Comparison of ENCODE assay signal across 17 mouse cellular contexts in genomic region chr14:121592890-121593289, GRCm38 (mm10).
DNase-seq lines count a peak whose midpoint lies in the region; ATAC-seq and TF ChIP-seq lines count a peak whose summit lies in the region.
"Had no signal": no experiment of that assay in that cellular context is flagged by ENCODE, and none has a peak within 500 bp of the region (broad histone marks: within the 10 kb centered on the region; RNA-seq: fewer than 3 reads in every experiment).

No protein-coding gene starts in this region.

- H3K27ac ChIP-seq in embryonic facial prominence, embryonic 14.5 days (replicated peaks; ENCODE audit: low read depth, low read length) = 0 out of 2 replicates have a peak overlapping the region, but pooled peaks have one; percentile 28
- no peak overlapping the region for H3K27ac ChIP-seq in embryonic facial prominence, embryonic 10.5 days (replicated peaks)
- peak overlapping the region; percentile 86 for H3K27ac ChIP-seq in intestine, embryonic 14.5 days (ENCODE audit: low read depth)
- no peak overlapping the region for H3K27ac ChIP-seq in intestine, postnatal 0 days (ENCODE audit: low read depth, low read length)
- peak overlapping the region; percentile 62 for H3K27ac ChIP-seq in lung, embryonic 15.5 days
- H3K27ac ChIP-seq: forebrain, embryonic 12.5 days; left cerebral cortex, adult 2 months; limb, embryonic 13.5 days had no signal

- H3K9ac ChIP-seq in embryonic facial prominence, embryonic 14.5 days (ENCODE audit: low read depth, low read length) = no peak overlapping the region
- no peak overlapping the region for H3K9ac ChIP-seq in intestine, embryonic 14.5 days (ENCODE audit: low read length)
- no peak overlapping the region for H3K9ac ChIP-seq in intestine, postnatal 0 days (ENCODE audit: low read depth, low read length)
- no peak overlapping the region for H3K9ac ChIP-seq in lung, embryonic 15.5 days
- H3K9ac ChIP-seq: forebrain, embryonic 12.5 days; limb, embryonic 13.5 days; liver, postnatal 0 days had no signal

- ATAC-seq in embryonic facial prominence, embryonic 14.5 days (ENCODE audit: low read depth) = no peak
- no peak for ATAC-seq in intestine, embryonic 14.5 days (replicated peaks; ENCODE audit: low FRiP score, low TSS enrichment, low read depth)
- ATAC-seq in intestine, postnatal 0 days = no peak
- ATAC-seq in lung, embryonic 15.5 days (ENCODE audit: borderline replicate concordance, extremely low read depth, low FRiP score, low TSS enrichment) = peak; percentile 41; the same call in 1 of the 2 replicates
- ATAC-seq: inflammation-experienced regulatory T-cells, adult 6 months; liver, postnatal 0 days had no signal

- DNase-seq in embryonic facial prominence, embryonic 14.5 days (ENCODE audit: low spot score) = peak; percentile 31
- DNase-seq in embryonic facial prominence, embryonic 10.5 days (ENCODE audit: low spot score) = no peak
- DNase-seq in intestine, embryonic 14.5 days (ENCODE audit: low spot score) = no peak
- DNase-seq in lung, postnatal 36 days = no peak
- DNase-seq in brain, adult 2 months (ENCODE audit: low read depth, low spot score) = peak; percentile 66
- DNase-seq in adrenal gland, adult 18-20 months (ENCODE audit: low spot score in 2 of 2) = no peak
- DNase-seq: cerebellum, postnatal 36 days; liver, postnatal 0 days; right cerebral cortex, adult 18-20 months had no signal

- H3K4me3 ChIP-seq in embryonic facial prominence, embryonic 14.5 days (ENCODE audit: low read depth, low read length) = no peak overlapping the region
- H3K4me3 ChIP-seq in embryonic facial prominence, embryonic 10.5 days = no peak overlapping the region
- H3K4me3 ChIP-seq in intestine, embryonic 14.5 days (ENCODE audit: low read depth, low read length) = no peak overlapping the region
- H3K4me3 ChIP-seq in intestine, postnatal 0 days (ENCODE audit: low read depth, low read length) = no peak overlapping the region
- H3K4me3 ChIP-seq in lung, embryonic 15.5 days = no peak overlapping the region
- H3K4me3 ChIP-seq: forebrain, embryonic 12.5 days; left cerebral cortex, adult 2 months; limb, embryonic 13.5 days; midbrain, embryonic 10.5 days; myocyte had no signal

- H3K27me3 ChIP-seq in embryonic facial prominence, embryonic 14.5 days (replicated peaks; ENCODE audit: control insufficient read depth, insufficient read depth, low read length) = no peaks in the 10 kb centered on the region
- H3K27me3 ChIP-seq in embryonic facial prominence, embryonic 10.5 days (replicated peaks; ENCODE audit: low read depth, poor library complexity, severe bottlenecking) = no peaks in the 10 kb centered on the region
- H3K27me3 ChIP-seq in intestine, embryonic 14.5 days (replicated peaks; ENCODE audit: control insufficient read depth, insufficient read depth, low read length) = no peaks in the 10 kb centered on the region
- H3K27me3 ChIP-seq in intestine, postnatal 0 days (replicated peaks; ENCODE audit: control insufficient read depth, insufficient read depth, low read length) = no peaks in the 10 kb centered on the region
- H3K27me3 ChIP-seq in lung, embryonic 15.5 days = no peaks in the 10 kb centered on the region
- H3K27me3 ChIP-seq: forebrain, embryonic 12.5 days; limb, embryonic 13.5 days had no signal

- peaks cover 9% of the 10 kb centered on the region; the same call in 1 of the 2 replicates for H3K4me1 ChIP-seq in embryonic facial prominence, embryonic 14.5 days (ENCODE audit: control insufficient read depth, insufficient read depth, low read length)
- peaks cover 40% of the 10 kb centered on the region for H3K4me1 ChIP-seq in embryonic facial prominence, embryonic 10.5 days
- H3K4me1 ChIP-seq in intestine, embryonic 14.5 days (replicated peaks; ENCODE audit: control insufficient read depth, insufficient read depth, low read length) = peaks cover 20% of the 10 kb centered on the region
- no peaks in the 10 kb centered on the region for H3K4me1 ChIP-seq in intestine, postnatal 0 days (replicated peaks; ENCODE audit: control insufficient read depth, insufficient read depth, low read length)
- H3K4me1 ChIP-seq in lung, embryonic 15.5 days = peaks cover 39% of the 10 kb centered on the region

- no peaks in the 10 kb centered on the region for H3K9me3 ChIP-seq in embryonic facial prominence, embryonic 14.5 days (ENCODE audit: control insufficient read depth, low read length)
- H3K9me3 ChIP-seq in embryonic facial prominence, embryonic 10.5 days = no peaks in the 10 kb centered on the region
- H3K9me3 ChIP-seq in intestine, embryonic 14.5 days (ENCODE audit: control insufficient read depth, low read length) = no peaks in the 10 kb centered on the region
- no peaks in the 10 kb centered on the region for H3K9me3 ChIP-seq in intestine, postnatal 0 days (ENCODE audit: control insufficient read depth)
- H3K9me3 ChIP-seq in lung, embryonic 15.5 days = no peaks in the 10 kb centered on the region
- H3K9me3 ChIP-seq: forebrain, embryonic 12.5 days; limb, embryonic 13.5 days; midbrain, embryonic 10.5 days had no signal

- WGBS in embryonic facial prominence, embryonic 14.5 days = 49% methylated on average over 3 of the region's 3 CpGs
- 64% methylated on average over 3 of the region's 3 CpGs for WGBS in embryonic facial prominence, embryonic 10.5 days
- WGBS in intestine, embryonic 14.5 days = 22% methylated on average over 3 of the region's 3 CpGs
- 50% methylated on average over 3 of the region's 3 CpGs for WGBS in intestine, postnatal 0 days
- 32% methylated on average over 3 of the region's 3 CpGs for WGBS in lung, embryonic 15.5 days

- no peak for TF ChIP-seq CTCF in intestine, postnatal 0 days (IDR thresholded peaks at IDR 0.05; ENCODE audit: low read depth)

- no peaks in the 10 kb centered on the region for H3K36me3 ChIP-seq in embryonic facial prominence, embryonic 14.5 days (ENCODE audit: control insufficient read depth, insufficient read depth, low read length)
- no peaks in the 10 kb centered on the region for H3K36me3 ChIP-seq in embryonic facial prominence, embryonic 10.5 days (replicated peaks)
- H3K36me3 ChIP-seq in intestine, embryonic 14.5 days (ENCODE audit: control insufficient read depth, insufficient read depth, low read length) = peaks cover 46% of the 10 kb centered on the region
- H3K36me3 ChIP-seq in intestine, postnatal 0 days (ENCODE audit: control insufficient read depth, insufficient read depth) = peaks cover 33% of the 10 kb centered on the region
- 0 out of 2 replicates have a peak, but pooled peaks cover 3% of the 10 kb centered on the region for H3K36me3 ChIP-seq in lung, embryonic 15.5 days
- H3K36me3 ChIP-seq: forebrain, embryonic 12.5 days; limb, embryonic 13.5 days; midbrain, embryonic 10.5 days had no signal

- no peak overlapping the region for H3K4me2 ChIP-seq in embryonic facial prominence, embryonic 14.5 days (ENCODE audit: low read depth, low read length)
- no peak overlapping the region for H3K4me2 ChIP-seq in intestine, embryonic 14.5 days (ENCODE audit: low read length)
- no peak overlapping the region for H3K4me2 ChIP-seq in intestine, postnatal 0 days (replicated peaks; ENCODE audit: low read depth)
- 0 out of 2 replicates have a peak overlapping the region, but pooled peaks have one; percentile 16 for H3K4me2 ChIP-seq in lung, embryonic 15.5 days
- H3K4me2 ChIP-seq: forebrain, embryonic 12.5 days; limb, embryonic 13.5 days had no signal

Comparison
In these comparisons a context has a peak if more than half of its experiments do, and no peak if none do; other contexts are left out.
1. DNase-seq: peak in embryonic facial prominence, embryonic 14.5 days (single experiment) and brain, adult 2 months (single experiment); none in embryonic facial prominence, embryonic 10.5 days (single experiment), intestine, embryonic 14.5 days (single experiment), lung, postnatal 36 days (single experiment) and adrenal gland, adult 18-20 months (0 of 2).
2. H3K27ac ChIP-seq: peak in embryonic facial prominence, embryonic 14.5 days (single experiment), intestine, embryonic 14.5 days (single experiment) and lung, embryonic 15.5 days (single experiment); none in embryonic facial prominence, embryonic 10.5 days (single experiment) and intestine, postnatal 0 days (single experiment).